Mouse (Mus musculus) spleen, adult 2 months (tissue): ENCODE results near the gene Tmem50a.

ENCODE experiments used
- CTCF ChIP-seq: fragments of 200-500 bp; IDR thresholded peaks from 2 replicates; pipeline ENCODE4 v1.5.1; 2011; ENCODE audit warnings: mild to moderate bottlenecking, inconsistent platforms; ENCODE audit not compliant: insufficient read depth, insufficient read length, insufficient replicate concordance; ENCODE audit errors: extremely low read depth
- POLR2A ChIP-seq: fragments of 200-500 bp; IDR thresholded peaks from 2 replicates; pipeline ENCODE4 v1.6.1; 2011; ENCODE audit warnings: low read depth, low read length, inconsistent platforms

DNA sequence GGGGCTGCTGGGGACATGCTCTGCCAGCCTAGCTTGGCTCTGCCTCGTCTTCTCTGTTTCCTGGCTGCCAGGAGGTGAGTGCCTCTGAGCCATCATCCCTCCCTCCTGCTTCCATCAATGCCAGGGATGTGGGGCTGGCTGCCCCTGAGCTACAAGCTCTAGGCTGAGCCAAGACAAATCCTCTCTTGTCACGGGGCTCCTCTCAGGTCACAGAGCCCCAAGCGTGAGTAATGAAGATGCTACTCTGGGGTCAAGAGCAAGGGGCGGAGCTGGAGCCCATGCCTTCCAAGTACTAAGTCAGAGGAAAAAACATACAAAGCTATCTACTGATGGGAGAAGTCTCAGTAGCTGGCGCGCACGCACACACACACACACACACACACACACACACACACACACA, 11.8 kb downstream of the Tmem50a start:
- no peak for TF ChIP-seq POLR2A
- TF ChIP-seq CTCF: no peak
